Mouse (Mus musculus): ENCODE data around the gene Dnase1l3. TPM values are rescaled to one million over a fixed set of nuclear protein-coding genes. Genes with fewer than 3 reads are reported as not detected.

The Dnase1l3 gene
- polyA plus RNA-seq, 1 experiment from 2014 or later = 0.14 TPM

- WGBS = 80% methylated on average over 19 of the region's 19 CpGs
- peaks cover 41% of the 10 kb centered on the region for H3K36me3 ChIP-seq (ENCODE audit: control insufficient read depth, insufficient read depth, low read length)
- no peak overlapping the region for H3K4me3 ChIP-seq (ENCODE audit: low read length)
- no peak overlapping the region for H3K4me2 ChIP-seq (replicated peaks; ENCODE audit: low read depth, low read length)
- H3K27me3 ChIP-seq (ENCODE audit: control insufficient read depth, insufficient read depth, low read length) = no peaks in the 10 kb centered on the region
- no peak for ATAC-seq (ENCODE audit: low FRiP score, low TSS enrichment)
- H3K9me3 ChIP-seq (ENCODE audit: control insufficient read depth, low read length) = no peaks in the 10 kb centered on the region
- no peak overlapping the region for H3K27ac ChIP-seq (ENCODE audit: low read depth, low read length)
- H3K9ac ChIP-seq (ENCODE audit: low read depth, low read length) = no peak overlapping the region
- H3K4me1 ChIP-seq (ENCODE audit: control insufficient read depth, insufficient read depth, low read length) = peaks cover 3% of the 10 kb centered on the region; the same call in 1 of the 2 replicates
These were observed 55.3 kb downstream of the Dnase1l3 start for GRCm38 (mm10) chr14:7938809-7939784.

- H3K4me1 ChIP-seq (ENCODE audit: control insufficient read depth, insufficient read depth, low read length) = no peaks in the 10 kb centered on the region
- H3K4me3 ChIP-seq (ENCODE audit: low read length) = no peak overlapping the region
- no peak overlapping the region for H3K4me2 ChIP-seq (replicated peaks; ENCODE audit: low read depth, low read length)
- no peak overlapping the region for H3K27ac ChIP-seq (ENCODE audit: low read depth, low read length)
- peaks cover 44% of the 10 kb centered on the region for H3K36me3 ChIP-seq (ENCODE audit: control insufficient read depth, insufficient read depth, low read length)
- no peaks in the 10 kb centered on the region for H3K27me3 ChIP-seq (ENCODE audit: control insufficient read depth, insufficient read depth, low read length)
- 25% methylated on average over 17 of the region's 17 CpGs for WGBS
- no peaks in the 10 kb centered on the region for H3K9me3 ChIP-seq (ENCODE audit: control insufficient read depth, low read length)
- no peak overlapping the region for H3K9ac ChIP-seq (ENCODE audit: low read depth, low read length)
- peak; percentile 82 for ATAC-seq (ENCODE audit: low FRiP score, low TSS enrichment)
These were observed 57.2 kb downstream of the Dnase1l3 start for GRCm38 (mm10) chr14:7937052-7937630.

- WGBS = 93% methylated on average over 7 of the region's 7 CpGs
- Histone ChIP-seq H3K27me3 (ENCODE audit: control insufficient read depth, insufficient read depth, low read length) (no peaks in the 10 kb centered on the region), H3K4me1 (ENCODE audit: control insufficient read depth, insufficient read depth, low read length) (no peaks in the 10 kb centered on the region), H3K4me2 (replicated peaks; ENCODE audit: low read depth, low read length) (no peak overlapping the region), H3K36me3 (ENCODE audit: control insufficient read depth, insufficient read depth, low read length) (peaks cover 65% of the 10 kb centered on the region), H3K27ac (ENCODE audit: low read depth, low read length) (no peak overlapping the region), H3K4me3 (ENCODE audit: low read length) (no peak overlapping the region), H3K9ac (ENCODE audit: low read depth, low read length) (no peak overlapping the region), H3K9me3 (ENCODE audit: control insufficient read depth, low read length) (no peaks in the 10 kb centered on the region)
- ATAC-seq (ENCODE audit: low FRiP score, low TSS enrichment) = no peak
These were observed 60.2 kb downstream of the Dnase1l3 start for GRCm38 (mm10) chr14:7934166-7934565.

- no peaks in the 10 kb centered on the region for H3K9me3 ChIP-seq (ENCODE audit: control insufficient read depth, low read length)
- H3K4me1 ChIP-seq (ENCODE audit: control insufficient read depth, insufficient read depth, low read length) = no peaks in the 10 kb centered on the region
- no peaks in the 10 kb centered on the region for H3K27me3 ChIP-seq (ENCODE audit: control insufficient read depth, insufficient read depth, low read length)
- no peak overlapping the region for H3K4me2 ChIP-seq (replicated peaks; ENCODE audit: low read depth, low read length)
- H3K36me3 ChIP-seq (ENCODE audit: control insufficient read depth, insufficient read depth, low read length) = peaks cover 78% of the 10 kb centered on the region
- no peak overlapping the region for H3K27ac ChIP-seq (ENCODE audit: low read depth, low read length)
- H3K9ac ChIP-seq (ENCODE audit: low read depth, low read length) = no peak overlapping the region
- ATAC-seq (ENCODE audit: low FRiP score, low TSS enrichment) = no peak
- H3K4me3 ChIP-seq (ENCODE audit: low read length) = no peak overlapping the region
- WGBS = 97% methylated on average over 4 of the region's 4 CpGs
These were observed 62.2 kb downstream of the Dnase1l3 start for GRCm38 (mm10) chr14:7932151-7932550.

GRCm38 (mm10) chr14:7929029-7929428 is 65.3 kb downstream of the Dnase1l3 start:
- Histone ChIP-seq H3K9me3 (ENCODE audit: control insufficient read depth, low read length) (no peaks in the 10 kb centered on the region), H3K9ac (ENCODE audit: low read depth, low read length) (no peak overlapping the region), H3K27ac (ENCODE audit: low read depth, low read length) (no peak overlapping the region), H3K36me3 (ENCODE audit: control insufficient read depth, insufficient read depth, low read length) (peaks cover 78% of the 10 kb centered on the region), H3K4me3 (ENCODE audit: low read length) (no peak overlapping the region), H3K4me2 (replicated peaks; ENCODE audit: low read depth, low read length) (no peak overlapping the region), H3K4me1 (ENCODE audit: control insufficient read depth, insufficient read depth, low read length) (no peaks in the 10 kb centered on the region), H3K27me3 (ENCODE audit: control insufficient read depth, insufficient read depth, low read length) (no peaks in the 10 kb centered on the region)
- 84% methylated on average over 7 of the region's 7 CpGs for WGBS
- ATAC-seq (ENCODE audit: low FRiP score, low TSS enrichment) = no peak

- H3K27me3 ChIP-seq (ENCODE audit: control insufficient read depth, insufficient read depth, low read length) = no peaks in the 10 kb centered on the region
- H3K36me3 ChIP-seq (ENCODE audit: control insufficient read depth, insufficient read depth, low read length) = peaks cover 75% of the 10 kb centered on the region
- H3K4me1 ChIP-seq (ENCODE audit: control insufficient read depth, insufficient read depth, low read length) = no peaks in the 10 kb centered on the region
- no peak for ATAC-seq (ENCODE audit: low FRiP score, low TSS enrichment)
- H3K27ac ChIP-seq (ENCODE audit: low read depth, low read length) = no peak overlapping the region
- no peak overlapping the region for H3K4me3 ChIP-seq (ENCODE audit: low read length)
- WGBS = 76% methylated on average over 1 of the region's 1 CpGs
- H3K4me2 ChIP-seq (replicated peaks; ENCODE audit: low read depth, low read length) = no peak overlapping the region
- H3K9me3 ChIP-seq (ENCODE audit: control insufficient read depth, low read length) = no peaks in the 10 kb centered on the region
- H3K9ac ChIP-seq (ENCODE audit: low read depth, low read length) = no peak overlapping the region
These were observed 66.0 kb downstream of the Dnase1l3 start for GRCm38 (mm10) chr14:7928362-7928761.

- Histone ChIP-seq H3K4me3 (ENCODE audit: low read length) (no peak overlapping the region), H3K4me2 (replicated peaks; ENCODE audit: low read depth, low read length) (no peak overlapping the region), H3K4me1 (ENCODE audit: control insufficient read depth, insufficient read depth, low read length) (no peaks in the 10 kb centered on the region), H3K9ac (ENCODE audit: low read depth, low read length) (no peak overlapping the region), H3K27me3 (ENCODE audit: control insufficient read depth, insufficient read depth, low read length) (no peaks in the 10 kb centered on the region), H3K27ac (ENCODE audit: low read depth, low read length) (no peak overlapping the region), H3K36me3 (ENCODE audit: control insufficient read depth, insufficient read depth, low read length) (peaks cover 45% of the 10 kb centered on the region), H3K9me3 (ENCODE audit: control insufficient read depth, low read length) (no peaks in the 10 kb centered on the region)
- no peak for ATAC-seq (ENCODE audit: low FRiP score, low TSS enrichment)
These were observed 70.7 kb downstream of the Dnase1l3 start for GRCm38 (mm10) chr14:7923635-7924034.

- H3K36me3 ChIP-seq (ENCODE audit: control insufficient read depth, insufficient read depth, low read length) = peaks cover 54% of the 10 kb centered on the region
- H3K4me3 ChIP-seq (ENCODE audit: low read length) = no peak overlapping the region
- H3K27ac ChIP-seq (ENCODE audit: low read depth, low read length) = no peak overlapping the region
- no peaks in the 10 kb centered on the region for H3K27me3 ChIP-seq (ENCODE audit: control insufficient read depth, insufficient read depth, low read length)
- WGBS = 84% methylated on average over 5 of the region's 5 CpGs
- no peaks in the 10 kb centered on the region for H3K9me3 ChIP-seq (ENCODE audit: control insufficient read depth, low read length)
- ATAC-seq (ENCODE audit: low FRiP score, low TSS enrichment) = no peak
- no peak overlapping the region for H3K9ac ChIP-seq (ENCODE audit: low read depth, low read length)
- no peaks in the 10 kb centered on the region for H3K4me1 ChIP-seq (ENCODE audit: control insufficient read depth, insufficient read depth, low read length)
- H3K4me2 ChIP-seq (replicated peaks; ENCODE audit: low read depth, low read length) = no peak overlapping the region
These were observed 72.9 kb downstream of the Dnase1l3 start for GRCm38 (mm10) chr14:7921459-7921858.

- no peaks in the 10 kb centered on the region for H3K9me3 ChIP-seq (ENCODE audit: control insufficient read depth, low read length)
- H3K36me3 ChIP-seq (ENCODE audit: control insufficient read depth, insufficient read depth, low read length) = peaks cover 55% of the 10 kb centered on the region
- WGBS = 68% methylated on average over 4 of the region's 4 CpGs
- no peak overlapping the region for H3K4me3 ChIP-seq (ENCODE audit: low read length)
- peak; percentile 75; the same call in 1 of the 2 replicates for ATAC-seq (ENCODE audit: low FRiP score, low TSS enrichment)
- no peaks in the 10 kb centered on the region for H3K4me1 ChIP-seq (ENCODE audit: control insufficient read depth, insufficient read depth, low read length)
- no peaks in the 10 kb centered on the region for H3K27me3 ChIP-seq (ENCODE audit: control insufficient read depth, insufficient read depth, low read length)
- H3K27ac ChIP-seq (ENCODE audit: low read depth, low read length) = no peak overlapping the region
- no peak overlapping the region for H3K9ac ChIP-seq (ENCODE audit: low read depth, low read length)
- no peak overlapping the region for H3K4me2 ChIP-seq (replicated peaks; ENCODE audit: low read depth, low read length)
These were observed 74.5 kb downstream of the Dnase1l3 start for GRCm38 (mm10) chr14:7919921-7920320.

All from kidney, embryonic 14.5 days (tissue).